Mouse (Mus musculus): ENCODE measurements around the gene Acot12.

- TF ChIP-seq CTCF (IDR thresholded peaks at IDR 0.05) (no peak), EP300 (IDR thresholded peaks at IDR 0.05) (no peak)
Observed at GRCm38 (mm10) chr13:91746470-91746869, 5.2 kb downstream of the Acot12 start.
